Mouse (Mus musculus): ENCODE data around the gene Thy1.

Thy1 gene

GRCm38 (mm10) chr9:44042836-44043707 lies at the start of gene Thy1:
Thy1 (plus strand) TSS chr9:44043384.
- DNase-seq (ENCODE audit: low read depth), result no peak

DNA sequence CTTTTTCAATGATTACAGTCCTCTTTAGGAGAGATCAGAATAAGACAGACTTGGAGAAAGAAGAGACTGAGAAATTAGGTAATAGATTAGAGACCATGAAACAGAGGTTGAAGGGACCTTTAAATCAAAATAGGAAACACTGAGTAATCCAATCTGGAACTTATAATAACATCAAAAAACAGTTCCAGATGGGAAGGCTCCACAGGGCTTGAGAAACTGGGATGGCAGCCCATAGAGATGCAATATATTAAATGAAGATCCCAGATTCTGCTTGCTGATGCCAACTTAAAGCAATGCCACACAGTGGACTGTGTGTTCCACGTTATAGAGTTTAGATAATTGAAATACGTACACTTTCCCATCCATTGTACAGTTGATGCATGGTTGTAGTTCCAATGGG lies 45.5 kb upstream of the Thy1 start:
- no peak for DNase-seq (ENCODE audit: low read depth)

GRCm38 (mm10) chr9:43998851-43999250 lies 44.3 kb upstream of the Thy1 start:
- no peak for DNase-seq (ENCODE audit: low read depth)

- DNase-seq (ENCODE audit: low read depth), result no peak
These were observed 38.8 kb upstream of the Thy1 start for GRCm38 (mm10) chr9:44004362-44004761.

GRCm38 (mm10) chr9:44005305-44005704 lies 37.9 kb upstream of the Thy1 start:
- no peak for DNase-seq (ENCODE audit: low read depth)

GRCm38 (mm10) chr9:44007323-44007722 lies 35.9 kb upstream of the Thy1 start:
- DNase-seq (ENCODE audit: low read depth), result no peak

DNA sequence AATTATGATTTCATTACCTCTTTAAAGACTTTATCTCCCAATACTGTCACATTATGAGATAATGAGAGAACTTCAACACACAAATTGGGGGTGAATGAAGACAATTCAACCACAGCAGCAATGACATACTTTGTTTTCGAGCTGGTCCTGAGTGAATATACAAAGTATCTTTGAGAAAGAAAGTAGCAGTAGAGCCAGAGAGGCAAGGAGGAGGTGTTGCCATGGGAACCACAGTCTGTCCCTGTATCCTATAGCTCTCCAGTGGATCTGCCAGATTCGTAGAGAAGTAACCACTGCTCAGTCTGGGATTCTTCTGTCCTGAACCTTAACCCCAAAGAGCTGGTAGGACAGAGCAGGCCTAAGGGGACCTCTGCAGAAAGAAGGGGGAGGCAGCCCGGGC lies 35.2 kb upstream of the Thy1 start:
- no peak for DNase-seq (ENCODE audit: low read depth)

GRCm38 (mm10) chr9:44010900-44011299 lies 32.3 kb upstream of the Thy1 start:
- DNase-seq (ENCODE audit: low read depth), result no peak

DNA sequence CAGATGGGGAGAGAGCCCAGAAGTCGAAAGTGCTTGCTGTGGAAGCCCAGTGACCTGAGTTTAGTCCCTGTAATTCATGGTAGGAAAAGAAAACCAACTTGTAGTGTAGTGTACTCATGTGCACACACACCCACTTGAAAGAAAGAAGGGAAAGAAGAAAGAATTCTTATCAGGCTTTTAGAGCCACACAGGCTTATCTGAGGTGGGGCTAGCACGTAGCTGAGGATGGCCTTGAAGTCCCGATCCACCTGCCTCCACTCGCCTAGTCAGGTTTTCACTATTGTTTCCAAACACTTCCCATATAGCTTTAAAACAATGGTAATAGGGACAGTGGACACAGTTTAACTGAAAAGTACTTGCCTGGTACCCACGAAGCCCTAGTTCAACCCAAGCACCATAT lies 31.5 kb upstream of the Thy1 start:
- DNase-seq (ENCODE audit: low read depth), result no peak

GRCm38 (mm10) chr9:44012164-44012563 lies 31.0 kb upstream of the Thy1 start:
- DNase-seq (ENCODE audit: low read depth), result no peak

DNA sequence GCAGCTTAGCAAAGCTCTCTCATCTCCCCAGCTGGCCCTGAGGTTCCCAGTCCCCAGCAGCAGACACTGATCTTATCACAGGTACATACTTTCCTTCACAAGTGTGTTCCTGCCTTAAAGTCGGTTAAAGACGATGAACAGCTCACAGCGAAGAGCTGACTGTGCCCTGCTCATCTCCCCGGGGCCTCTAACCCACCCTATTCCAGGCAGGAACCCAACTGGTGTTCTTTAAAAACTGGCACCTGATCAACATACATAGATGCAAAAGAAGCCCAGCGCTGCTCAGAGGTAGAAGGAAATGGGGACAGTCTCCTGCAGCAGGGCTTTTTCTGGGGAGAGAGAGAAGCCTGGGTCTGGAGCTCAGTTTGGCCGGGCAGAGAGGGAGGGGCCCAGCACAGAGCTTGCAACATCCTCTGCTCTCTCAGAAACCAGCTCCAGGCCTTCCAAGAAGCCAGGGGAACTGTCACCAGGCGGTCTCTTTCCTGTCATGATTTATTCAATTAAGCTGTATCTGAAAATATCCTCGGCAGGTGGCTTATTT lies 30.4 kb upstream of the Thy1 start:
- DNase-seq (ENCODE audit: low read depth), result no peak

DNA sequence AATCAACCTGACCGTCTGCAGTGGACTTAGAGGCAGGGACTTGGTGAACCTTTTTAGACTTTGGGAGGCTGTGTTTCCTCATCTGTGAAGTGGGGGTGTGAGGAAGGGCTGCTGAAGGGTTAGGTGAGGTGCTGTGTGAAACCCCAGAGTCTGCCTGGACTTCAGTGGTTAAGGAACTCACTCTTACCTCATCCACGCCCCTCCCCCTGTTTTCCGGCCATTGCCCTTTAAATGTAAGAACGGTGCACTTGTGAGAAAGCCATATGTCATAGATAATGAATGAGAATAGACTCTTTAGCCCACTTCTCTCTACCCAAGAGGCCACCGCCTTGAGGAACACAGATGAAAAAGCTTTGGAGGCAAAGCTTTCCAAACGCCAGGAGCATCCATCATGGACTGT lies 29.4 kb upstream of the Thy1 start:
- DNase-seq (ENCODE audit: low read depth), result no peak

DNA sequence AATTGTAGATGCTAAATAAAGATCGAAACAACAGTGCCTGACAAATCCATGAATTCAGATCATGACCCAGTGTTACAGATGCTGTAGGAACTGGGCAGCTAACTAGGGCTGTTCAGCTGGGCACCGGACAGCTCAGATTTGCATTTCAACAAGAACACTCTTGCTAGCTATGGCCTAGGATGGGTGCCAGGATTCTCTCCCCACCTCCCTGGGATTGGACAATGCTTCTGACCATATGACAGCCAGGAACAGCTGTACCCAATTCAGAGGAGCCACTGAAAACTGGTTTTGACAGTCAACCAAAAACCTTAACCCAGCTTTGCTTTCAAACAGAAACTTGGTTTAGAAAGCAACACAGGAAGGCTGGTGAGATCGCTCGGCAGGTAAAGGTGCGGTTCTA lies 26.9 kb upstream of the Thy1 start:
- no peak for DNase-seq (ENCODE audit: low read depth)

- DNase-seq (ENCODE audit: low read depth), result no peak
These were observed 25.3 kb upstream of the Thy1 start for GRCm38 (mm10) chr9:44017846-44018245.

DNA sequence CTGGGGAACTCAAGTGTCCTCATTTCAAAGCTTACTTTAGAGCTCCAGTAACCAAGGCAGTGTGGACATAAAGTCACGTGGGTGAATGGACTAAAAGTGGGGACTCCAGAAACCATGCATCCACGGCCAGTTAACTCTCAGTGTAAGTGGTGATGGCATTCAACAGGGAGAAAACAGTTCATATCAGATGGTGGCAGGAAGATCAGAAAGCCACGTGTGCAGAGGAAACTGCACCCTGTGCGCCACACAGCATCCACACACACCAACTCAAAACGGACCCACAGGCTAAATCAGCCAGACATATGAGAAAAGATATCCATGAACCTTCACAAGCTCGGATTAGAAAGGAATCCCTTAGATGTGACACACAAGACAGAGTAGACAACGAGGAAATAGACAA lies 23.2 kb upstream of the Thy1 start:
- DNase-seq (ENCODE audit: low read depth), result no peak

DNA sequence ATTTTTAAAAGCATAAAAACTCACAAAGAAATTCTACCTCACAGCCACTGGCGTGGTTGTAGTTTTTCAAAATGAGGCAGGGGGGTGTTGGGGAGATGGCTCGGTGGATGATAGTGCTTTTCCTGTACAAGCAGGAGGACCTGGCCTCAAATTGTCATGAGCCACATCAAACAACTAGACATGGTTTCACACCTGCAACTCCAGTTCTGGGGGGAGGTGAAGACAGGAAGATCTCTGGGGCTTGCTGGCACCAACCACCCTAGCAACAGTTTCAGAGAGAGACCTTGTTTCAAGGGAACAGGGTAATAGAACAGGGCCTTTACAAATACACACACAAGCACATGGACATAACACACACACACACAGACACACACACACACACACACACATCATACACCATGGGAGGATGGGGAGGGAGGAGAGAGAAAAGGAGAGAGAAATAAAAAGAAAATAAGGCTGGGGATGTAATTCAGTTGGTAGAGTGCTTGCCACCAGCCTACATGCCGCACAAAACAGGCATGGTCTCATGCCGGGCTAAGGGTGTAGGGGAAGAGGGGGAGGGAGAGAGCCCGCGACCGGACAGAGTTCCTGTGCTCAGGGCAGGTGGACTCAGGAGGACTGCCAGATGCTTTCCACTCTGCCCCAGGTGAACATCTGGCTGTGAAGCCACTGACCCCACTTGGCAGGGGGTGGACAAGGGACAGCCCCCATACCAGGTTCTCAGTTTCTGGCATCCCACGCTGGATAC lies 20.9 kb upstream of the Thy1 start:
- no peak for DNase-seq (ENCODE audit: low read depth)

DNA sequence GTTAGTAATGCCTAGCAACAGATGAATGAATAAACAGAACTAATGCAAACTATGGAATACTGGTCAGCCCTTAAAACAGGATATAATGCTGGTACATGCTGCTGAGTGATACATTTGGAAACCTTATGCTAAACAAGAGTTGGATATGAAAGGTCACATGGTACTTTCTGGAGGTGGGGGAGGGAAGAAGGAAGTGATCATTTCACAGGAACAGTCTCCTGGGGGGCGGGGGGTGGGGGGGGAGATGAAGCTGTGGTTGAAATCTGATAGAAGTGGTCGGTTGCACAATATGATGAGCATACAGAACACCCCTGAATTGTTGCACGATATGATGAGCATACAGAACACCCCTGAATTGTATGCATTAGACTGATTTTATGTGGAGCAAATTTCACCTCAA lies 19.1 kb upstream of the Thy1 start:
- DNase-seq (ENCODE audit: low read depth), result no peak

GRCm38 (mm10) chr9:44029580-44030236 lies 13.5 kb upstream of the Thy1 start:
- DNase-seq (ENCODE audit: low read depth), result no peak

DNA sequence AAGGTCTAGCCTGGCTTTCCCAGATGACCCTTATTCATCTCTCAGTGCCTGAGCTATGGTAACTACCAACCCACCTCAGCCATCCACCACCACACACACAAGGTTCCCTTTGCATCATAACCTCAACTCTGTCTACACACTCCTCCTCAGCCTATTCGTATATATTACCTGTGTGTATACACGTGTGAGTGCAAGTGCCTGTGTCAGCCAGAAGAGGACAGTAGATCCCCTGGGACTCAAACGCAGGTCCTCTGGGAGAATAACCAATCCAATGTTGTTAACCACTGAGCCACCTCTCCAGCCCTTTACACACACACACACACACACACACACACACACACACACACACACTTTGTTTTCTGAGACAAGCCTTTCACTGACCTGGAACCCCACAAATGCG lies 12.5 kb upstream of the Thy1 start:
- DNase-seq (ENCODE audit: low read depth), result no peak

- DNase-seq (ENCODE audit: low read depth), result no peak
These were observed 12.1 kb upstream of the Thy1 start for GRCm38 (mm10) chr9:44031079-44031478.

DNA sequence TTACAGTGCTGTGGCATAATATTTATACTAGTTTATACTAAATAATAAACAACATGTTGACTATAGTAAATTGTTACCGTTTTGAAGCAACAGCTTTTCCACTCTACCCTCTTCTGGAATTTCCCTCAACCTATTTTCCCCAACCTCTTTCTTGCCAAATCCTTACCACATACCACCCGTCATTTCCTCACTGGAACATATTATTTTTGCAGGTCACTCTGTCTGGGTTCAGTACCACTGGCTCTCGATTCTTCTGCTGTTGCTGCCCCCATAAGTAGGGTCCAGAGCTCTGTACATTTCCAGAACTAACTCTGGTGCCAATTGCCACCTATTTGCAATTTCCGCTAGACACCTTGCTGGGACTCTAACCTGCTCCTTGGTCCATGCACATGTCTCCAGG lies 11.2 kb upstream of the Thy1 start:
- DNase-seq (ENCODE audit: low read depth), result no peak

GRCm38 (mm10) chr9:44033317-44033716 lies 9.9 kb upstream of the Thy1 start:
- no peak for DNase-seq (ENCODE audit: low read depth)

All from c-Kit-positive CD71-negative TER-119-negative erythroid progenitor cells, embryonic 14.5 days (primary cell).